Mouse (Mus musculus) embryonic fibroblast, embryonic 13.5 days (primary cell): Measurements from ENCODE around the gene Rabgef1. TPM values are rescaled to one million over a fixed set of nuclear protein-coding genes. Genes with fewer than 3 reads are reported as not detected.

Source experiments
- H3K27ac ChIP-seq: 2 replicates; pipeline ENCODE4 v1.5.1; 2012; ENCODE audit warnings: low read length, control low read depth, inconsistent platforms; ENCODE audit not compliant: insufficient read depth
- H3K4me1 ChIP-seq: 2 replicates; pipeline ENCODE4 v1.6.1; 2011; ENCODE audit warnings: low read length; ENCODE audit not compliant: control insufficient read depth, insufficient read depth
- H3K4me3 ChIP-seq: 2 replicates; pipeline ENCODE4 v1.5.1; 2011; ENCODE audit warnings: mild to moderate bottlenecking, control low read depth, low read length; ENCODE audit not compliant: insufficient read depth
- CTCF ChIP-seq: IDR thresholded peaks from 2 replicates; pipeline ENCODE4 v1.5.1; 2011; ENCODE audit warnings: mild to moderate bottlenecking, control low read depth, low read length, moderate library complexity, borderline replicate concordance; ENCODE audit not compliant: insufficient read depth
- POLR2A ChIP-seq: IDR thresholded peaks from 2 replicates; pipeline ENCODE4 v1.6.1; 2011; ENCODE audit warnings: low read depth, mild to moderate bottlenecking, control low read depth, low read length, moderate library complexity
- polyA plus RNA-seq: library from polyadenylated mRNA; stranded (reverse); fragments of >200 nt; gene quantifications from 2 replicates; pipeline ENCODE4 v1.2.4, GENCODE M21; 2011; ENCODE audit warnings: low read depth; ENCODE audit not compliant: missing spikeins, insufficient read length

Gene Rabgef1
- polyA plus RNA-seq, 1 experiment: 21.8 TPM

DNA sequence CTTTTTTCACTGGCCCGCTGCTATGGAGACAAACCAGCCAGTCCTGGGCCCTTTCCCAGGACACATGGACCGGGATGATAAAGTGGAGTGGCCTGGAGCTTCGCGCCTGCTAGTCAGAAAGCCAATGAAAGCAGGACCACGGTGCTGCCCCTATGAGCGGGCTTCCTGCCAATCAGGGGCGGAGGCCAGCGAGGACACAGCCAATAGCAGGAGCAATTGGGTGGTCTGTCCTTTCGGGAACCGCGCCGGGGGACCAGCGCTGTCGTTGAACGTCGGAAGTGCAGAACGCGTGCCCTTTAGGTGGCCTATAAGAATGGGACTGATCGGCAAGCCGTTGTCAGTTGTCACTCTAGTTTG lies 27.6 kb upstream of the Rabgef1 start:
- Histone ChIP-seq H3K4me1 (peaks cover 12% of the 10 kb centered on the region), H3K27ac (peak overlapping the region; percentile 7; the same call in 1 of the 2 replicates), H3K4me3 (peak overlapping the region; percentile 30)
- no peak for TF ChIP-seq POLR2A
- TF ChIP-seq CTCF: no peak

DNA sequence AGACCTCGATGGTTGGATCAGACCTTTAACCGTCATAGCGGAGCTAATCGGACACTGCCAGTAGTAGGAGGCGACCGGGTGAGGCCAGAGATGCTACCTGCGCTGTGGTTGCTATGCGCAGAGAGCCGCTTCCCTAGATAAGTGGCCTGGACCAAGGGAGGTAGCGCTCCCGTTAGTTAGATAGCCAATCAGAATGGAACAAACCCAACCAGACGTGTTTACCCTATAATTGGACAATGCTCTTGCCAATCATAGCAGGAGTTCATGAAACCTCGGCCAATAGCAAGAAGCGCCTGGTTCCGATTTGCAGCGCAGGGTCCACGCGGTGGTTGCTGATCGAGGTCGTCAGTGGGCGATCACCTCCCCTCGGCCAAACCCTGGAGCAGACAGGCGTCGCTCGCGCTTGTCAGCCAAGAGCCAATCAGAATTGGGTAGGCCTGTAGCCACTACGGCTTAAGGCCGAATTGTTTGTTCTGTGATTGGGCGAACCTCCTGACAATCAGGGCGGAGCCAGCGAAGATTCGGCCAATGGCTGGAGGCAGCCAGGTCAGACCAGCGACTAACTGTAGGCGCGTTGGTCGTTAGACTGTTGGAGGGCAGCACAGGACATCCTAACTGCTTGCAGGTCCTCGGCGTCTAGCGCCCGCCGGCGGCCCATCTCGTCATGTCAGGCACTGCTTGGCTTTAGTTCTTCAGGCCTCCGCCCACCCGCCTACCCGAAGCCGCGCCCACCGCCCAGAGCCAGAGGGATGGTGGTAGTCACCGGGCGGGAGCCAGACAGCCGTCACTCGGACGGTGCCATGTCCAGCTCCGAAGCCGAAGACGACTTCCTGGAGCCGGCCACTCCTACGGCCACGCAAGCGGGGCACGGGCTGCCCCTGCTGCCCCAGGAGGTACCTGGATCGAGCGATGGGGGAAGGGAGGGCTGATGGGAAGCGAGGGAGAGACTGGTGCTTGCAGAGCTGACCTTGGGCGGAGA lies 27.0 kb upstream of the Rabgef1 start, which contains the start of gene Kctd7:
TSS of gene Kctd7 (plus strand) at position 528 of the 979 bp plus-strand sequence.
- peak within 1 kb of the TSS; percentile 38 for H3K27ac ChIP-seq
- TF ChIP-seq CTCF (0 out of 2 replicates have a peak, but pooled peaks have one; percentile 27), POLR2A (peak; percentile 71)
- H3K4me3 ChIP-seq: peak within 1 kb of the TSS; percentile 63
- H3K4me1 ChIP-seq: peaks cover 12% of the 10 kb centered on the region

DNA sequence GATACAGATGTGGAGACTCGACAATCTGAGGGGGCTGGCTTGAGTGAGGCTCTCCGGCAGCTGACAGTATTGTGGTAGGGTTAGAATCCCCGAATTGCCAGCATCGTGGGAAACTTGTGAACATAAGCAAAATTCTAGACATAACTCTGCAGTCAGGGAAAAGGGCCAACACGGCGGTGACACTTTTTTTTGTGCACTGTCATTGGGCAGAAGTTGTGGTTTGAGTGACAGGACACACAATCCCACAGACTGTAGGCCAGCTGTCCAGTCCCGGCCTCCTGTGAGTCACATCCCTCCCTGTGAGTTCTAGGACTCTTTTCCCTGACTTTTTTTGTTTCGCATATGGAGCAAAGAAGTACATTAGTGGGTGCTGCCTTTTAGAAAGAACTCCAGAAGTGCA lies 25.6 kb upstream of the Rabgef1 start:
- H3K27ac ChIP-seq: no peak overlapping the region
- TF ChIP-seq POLR2A: no peak
- TF ChIP-seq CTCF: no peak
- H3K4me3 ChIP-seq: peak overlapping the region; percentile 63; the same call in 1 of the 2 replicates
- H3K4me1 ChIP-seq: peaks cover 12% of the 10 kb centered on the region

DNA sequence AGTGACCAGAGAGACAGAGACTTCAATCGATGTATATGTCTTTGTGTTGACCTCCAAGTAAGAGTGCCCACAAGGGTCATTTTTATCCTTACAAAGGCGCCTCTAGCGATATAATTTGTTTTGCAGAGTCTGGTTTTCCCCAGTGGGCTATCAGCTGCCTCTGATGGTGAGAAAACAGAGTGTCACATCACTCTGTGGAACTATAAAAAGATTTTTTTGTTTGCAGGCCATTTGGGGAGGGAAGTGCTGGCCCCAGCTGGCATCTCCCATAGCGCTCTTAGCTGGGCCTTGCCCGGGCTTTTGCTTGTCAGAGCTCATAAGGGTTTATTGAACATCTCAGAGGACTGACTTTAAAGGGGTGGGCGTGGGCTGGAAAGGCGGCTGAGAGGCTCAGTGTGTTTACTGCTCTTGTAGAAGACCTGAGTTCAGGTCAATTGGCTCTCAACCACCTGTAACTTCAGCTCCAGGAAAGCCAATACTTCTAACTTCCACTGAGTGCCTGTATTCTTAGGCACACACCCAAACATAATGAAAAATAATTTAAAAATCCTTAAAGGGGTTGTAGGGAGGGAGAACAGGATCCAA lies 21.8 kb upstream of the Rabgef1 start:
- Histone ChIP-seq H3K27ac (no peak overlapping the region), H3K4me1 (peaks cover 4% of the 10 kb centered on the region; the same call in 1 of the 2 replicates), H3K4me3 (no peak overlapping the region)
- no peak for TF ChIP-seq CTCF
- TF ChIP-seq POLR2A: no peak

DNA sequence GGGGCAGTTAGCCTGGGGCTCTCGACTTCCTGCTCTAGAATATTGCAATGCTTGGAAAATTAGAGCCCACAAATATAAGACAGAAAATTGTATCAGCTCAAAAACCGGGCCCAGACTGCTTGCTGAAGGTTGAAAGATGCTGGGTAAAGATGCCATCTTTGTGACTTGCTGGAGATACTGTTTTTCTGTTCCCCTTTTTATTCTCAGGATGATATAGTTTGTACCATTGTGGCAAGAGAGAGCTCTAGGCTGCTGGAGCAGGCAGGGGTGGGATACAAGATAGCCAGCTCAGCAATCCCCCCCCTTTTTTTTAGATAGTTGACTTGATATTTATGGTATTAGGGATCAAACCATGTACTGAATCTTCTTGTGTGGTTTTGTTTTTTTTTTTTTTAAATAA lies 17.3 kb upstream of the Rabgef1 start:
- H3K4me3 ChIP-seq: no peak overlapping the region
- H3K27ac ChIP-seq: no peak overlapping the region
- TF ChIP-seq CTCF (no peak), POLR2A (no peak)
- no peaks in the 10 kb centered on the region for H3K4me1 ChIP-seq

DNA sequence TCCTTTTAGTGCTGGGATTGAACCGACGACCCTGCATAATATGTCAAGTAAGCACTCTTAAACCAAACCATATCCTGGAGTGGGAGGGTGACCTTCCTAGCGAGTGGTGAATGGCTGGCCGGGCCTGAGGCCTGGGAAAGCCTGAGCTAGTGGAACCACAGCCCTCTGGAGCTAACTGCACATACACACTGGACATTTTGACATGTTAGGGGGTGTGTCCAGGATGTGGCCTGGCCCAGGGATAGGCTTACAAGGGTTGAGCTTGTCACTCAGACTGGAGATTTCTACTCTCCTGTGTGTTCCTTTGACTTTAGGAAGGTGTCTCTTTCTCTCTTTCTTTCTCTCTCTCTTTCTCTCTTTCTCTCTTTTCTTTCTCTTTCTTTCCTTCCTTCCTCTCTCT lies 13.1 kb upstream of the Rabgef1 start:
- H3K4me1 ChIP-seq: no peaks in the 10 kb centered on the region
- no peak overlapping the region for H3K4me3 ChIP-seq
- no peak overlapping the region for H3K27ac ChIP-seq
- no peak for TF ChIP-seq CTCF
- TF ChIP-seq POLR2A: no peak

DNA sequence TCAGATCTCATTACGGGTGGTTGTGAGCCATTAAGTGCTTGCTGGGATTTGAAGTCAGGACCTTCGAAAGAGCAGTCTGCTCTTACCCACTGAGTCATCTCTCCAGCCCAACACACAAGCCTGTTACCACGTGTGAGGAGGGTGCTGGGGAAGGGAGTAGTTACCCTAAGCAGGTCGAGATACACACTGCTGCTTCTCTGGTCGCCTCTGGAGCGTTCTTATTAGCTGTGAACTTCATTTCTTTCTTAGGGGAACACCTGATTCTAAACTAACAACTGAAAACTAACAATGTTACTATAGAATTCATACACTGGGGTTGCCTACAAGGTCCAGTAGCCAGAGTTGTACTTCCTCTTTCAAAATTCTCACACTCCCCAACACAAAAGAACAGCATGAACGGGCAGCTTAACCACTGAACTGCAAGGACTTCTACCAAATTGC lies 11.8 kb upstream of the Rabgef1 start:
- TF ChIP-seq CTCF (no peak), POLR2A (no peak)
- no peak overlapping the region for H3K4me3 ChIP-seq
- H3K27ac ChIP-seq: no peak overlapping the region
- no peaks in the 10 kb centered on the region for H3K4me1 ChIP-seq

DNA sequence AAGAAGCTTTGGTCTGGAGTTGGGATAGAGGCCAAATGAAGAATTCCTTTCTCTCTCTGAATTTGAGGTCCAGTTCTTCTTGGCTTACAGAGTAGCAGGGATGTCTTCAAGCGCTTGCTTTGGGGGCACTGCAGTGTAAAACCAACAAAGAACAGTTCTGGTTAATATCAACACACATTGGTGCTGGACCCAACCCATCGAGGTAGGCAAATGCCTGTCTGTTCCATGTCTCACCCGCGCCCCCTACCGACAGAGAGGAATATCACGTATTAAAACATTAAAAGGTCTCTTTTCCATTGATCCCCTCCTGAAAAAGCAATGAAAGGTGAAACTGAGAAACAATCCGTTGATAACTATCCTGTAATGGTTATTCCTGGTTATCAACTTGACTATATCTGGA lies 7.9 kb upstream of the Rabgef1 start:
- H3K4me3 ChIP-seq: no peak overlapping the region
- H3K4me1 ChIP-seq: no peaks in the 10 kb centered on the region
- TF ChIP-seq POLR2A (no peak), CTCF (peak; percentile 73; the same call in 1 of the 2 replicates)
- no peak overlapping the region for H3K27ac ChIP-seq

DNA sequence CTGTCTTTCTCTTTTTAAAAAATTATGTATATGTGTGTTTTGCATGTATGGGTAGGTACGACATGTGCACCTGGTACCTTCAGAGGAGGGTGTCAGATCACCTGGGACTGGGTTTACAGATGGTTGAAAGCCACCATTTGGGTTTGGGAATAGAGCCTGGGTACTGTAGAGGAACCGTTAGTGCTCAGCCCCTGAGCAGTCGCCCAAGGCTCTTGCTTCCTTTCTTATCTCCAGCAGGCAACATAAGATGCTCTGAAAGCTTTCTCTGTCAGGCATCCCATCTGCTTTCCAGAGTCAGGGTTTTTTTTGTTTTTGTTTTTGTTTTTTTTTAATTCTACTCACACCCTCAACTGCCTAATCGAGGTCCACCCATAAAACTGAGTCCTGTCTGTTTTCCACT lies 6.4 kb upstream of the Rabgef1 start:
- Histone ChIP-seq H3K4me1 (0 out of 2 replicates have a peak, but pooled peaks cover 1% of the 10 kb centered on the region), H3K4me3 (no peak overlapping the region), H3K27ac (no peak overlapping the region)
- TF ChIP-seq CTCF (no peak), POLR2A (no peak)
